In the genomic region with DNA sequence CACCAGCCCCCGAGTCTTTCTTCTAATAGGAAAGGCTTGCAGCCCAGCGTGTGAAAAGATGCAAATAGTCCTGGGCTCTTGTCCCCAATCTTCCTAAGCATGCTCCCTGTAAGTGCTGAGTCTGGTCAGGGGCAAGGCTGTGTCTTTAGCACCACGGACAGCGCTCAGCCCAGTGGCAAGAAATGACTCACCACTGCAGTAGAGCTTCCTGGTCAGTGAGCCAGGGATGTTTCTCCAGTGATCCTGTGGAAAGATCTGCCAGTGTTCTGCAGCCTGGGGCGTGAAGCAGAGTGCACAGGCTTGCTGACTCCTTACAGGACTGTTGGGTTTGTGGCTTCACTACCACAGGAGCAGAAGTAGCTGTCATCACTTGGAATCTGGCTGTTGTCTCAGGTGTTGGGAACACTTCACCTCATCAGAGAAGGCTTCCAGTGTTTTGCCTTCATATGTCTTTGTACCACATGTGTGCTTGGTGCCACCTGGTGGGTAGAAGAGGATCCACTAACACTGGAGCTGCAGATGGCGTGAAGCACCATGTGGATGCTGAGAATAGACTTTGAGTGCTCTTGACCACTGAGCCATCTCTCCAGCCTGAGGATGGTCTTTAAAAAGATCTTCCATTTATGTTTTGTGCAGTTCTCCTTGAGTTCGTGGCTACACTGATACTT, we compare ENCODE assay signal across 9 mouse cellular contexts.
DNase-seq lines count a peak whose midpoint lies in the region; ATAC-seq and TF ChIP-seq lines count a peak whose summit lies in the region.
"Had no signal": no experiment of that assay in that cellular context is flagged by ENCODE, and none has a peak within 500 bp of the region (broad histone marks: within the 10 kb centered on the region; RNA-seq: fewer than 3 reads in every experiment).

No protein-coding gene starts in this region.

- no peak overlapping the region for H3K27ac ChIP-seq in heart, embryonic 11.5 days (ENCODE audit: low read depth, low read length)
- no peak overlapping the region for H3K27ac ChIP-seq in hindbrain, postnatal 0 days
- H3K27ac ChIP-seq in left cerebral cortex, adult 2 months: 0 out of 2 replicates have a peak overlapping the region, but pooled peaks have one; percentile 2
- H3K27ac ChIP-seq: liver, embryonic 13.5 days had no signal

- H3K9ac ChIP-seq in heart, embryonic 11.5 days (ENCODE audit: low read depth, low read length): no peak overlapping the region
- H3K9ac ChIP-seq in hindbrain, postnatal 0 days (replicated peaks; ENCODE audit: low read length): no peak overlapping the region
- H3K9ac ChIP-seq: liver, embryonic 13.5 days had no signal

- no peak for ATAC-seq in heart, embryonic 11.5 days (replicated peaks; ENCODE audit: insufficient number of reproducible peaks, low FRiP score, low TSS enrichment)
- peak; percentile 49; the same call in 1 of the 2 replicates for ATAC-seq in hindbrain, postnatal 0 days

- 31% methylated on average over 7 of the region's 7 CpGs for WGBS in heart, embryonic 11.5 days (ENCODE audit: insufficient replicate concordance)
- 54% methylated on average over 7 of the region's 7 CpGs for WGBS in hindbrain, postnatal 0 days

- no peaks in the 10 kb centered on the region for H3K4me1 ChIP-seq in heart, embryonic 11.5 days (ENCODE audit: control insufficient read depth, insufficient read depth, low read length)
- no peaks in the 10 kb centered on the region for H3K4me1 ChIP-seq in hindbrain, postnatal 0 days (ENCODE audit: insufficient read depth, low read length)

- DNase-seq in heart, adult 11 months: peak; percentile 89
- peak; percentile 86 for DNase-seq in adipocyte (ENCODE audit: low spot score)
- DNase-seq in embryo, embryonic 11.5 days (ENCODE audit: low read depth, low spot score): peak; percentile 57
- peak; percentile 64 for DNase-seq in hindbrain, postnatal 0 days (ENCODE audit: low spot score)
- peak; percentile 51 to 60 for DNase-seq in left cerebral cortex, adult 2 months (ENCODE audit: extremely low spot score in 1 of 2, low spot score in 2 of 2)
- DNase-seq in naive thymus-derived CD4-positive, alpha-beta T cell, adult 2 months (ENCODE audit: low read depth): peak; percentile 73
- DNase-seq in urinary bladder, postnatal 36 days (ENCODE audit: low spot score in 2 of 2): peak; percentile 19 to 42
- DNase-seq: liver, embryonic 13.5 days had no signal

- H3K4me3 ChIP-seq in heart, embryonic 11.5 days (ENCODE audit: low read depth, low read length): no peak overlapping the region
- H3K4me3 ChIP-seq in hindbrain, postnatal 0 days (ENCODE audit: low read length): no peak overlapping the region
- H3K4me3 ChIP-seq in left cerebral cortex, adult 2 months: no peak overlapping the region
- H3K4me3 ChIP-seq: liver, embryonic 13.5 days had no signal

- H3K36me3 ChIP-seq in heart, embryonic 11.5 days (ENCODE audit: control insufficient read depth, insufficient read depth, low read length): no peaks in the 10 kb centered on the region
- no peaks in the 10 kb centered on the region for H3K36me3 ChIP-seq in hindbrain, postnatal 0 days (ENCODE audit: insufficient read depth, low read length)

- intact Hi-C loops in left cerebral cortex, adult 2 months (cut with DNase I): loop anchor here (2.0 to 5.0 kb wide), 2 partner anchors 56 to 244 kb away; no protein-coding TSS in a partner anchor

- no peak overlapping the region for H3K4me2 ChIP-seq in heart, embryonic 11.5 days
- no peak overlapping the region for H3K4me2 ChIP-seq in hindbrain, postnatal 0 days (ENCODE audit: low read depth, low read length)
- H3K4me2 ChIP-seq: liver, embryonic 13.5 days had no signal

- peak; percentile 72 for TF ChIP-seq CTCF in hindbrain, postnatal 0 days (IDR thresholded peaks at IDR 0.05; ENCODE audit: low read depth)
- TF ChIP-seq CTCF in left cerebral cortex, adult 2 months (IDR thresholded peaks at IDR 0.05): peak; percentile 70

- H3K9me3 ChIP-seq in heart, embryonic 11.5 days (replicated peaks; ENCODE audit: control insufficient read depth, low read length): no peaks in the 10 kb centered on the region
- no peaks in the 10 kb centered on the region for H3K9me3 ChIP-seq in hindbrain, postnatal 0 days (ENCODE audit: low read length)
- H3K9me3 ChIP-seq: liver, embryonic 13.5 days had no signal

- no peaks in the 10 kb centered on the region for H3K27me3 ChIP-seq in heart, embryonic 11.5 days (ENCODE audit: control insufficient read depth, insufficient read depth, low read length)
- H3K27me3 ChIP-seq in hindbrain, postnatal 0 days (ENCODE audit: insufficient read depth, low read length): no peaks in the 10 kb centered on the region
- H3K27me3 ChIP-seq: liver, embryonic 13.5 days had no signal

Comparison
In these comparisons a context has a peak if more than half of its experiments do, and no peak if none do; other contexts are left out.
1. DNase-seq: peak in every context shown above with its lines; median percentile 89 in heart, adult 11 months; 86 in adipocyte; 73 in naive thymus-derived CD4-positive, alpha-beta T cell, adult 2 months; 64 in hindbrain, postnatal 0 days; 57 in embryo, embryonic 11.5 days; 56 in left cerebral cortex, adult 2 months; 30 in urinary bladder, postnatal 36 days.